Mouse (Mus musculus) T-helper 1 cell (primary cell): ENCODE results near the gene Zfp541.

ENCODE experiments used
- in situ Hi-C: fragments of 300-600 bp; cut with MboI, MseI; formaldehyde crosslinking; loops from one replicate; pipeline ENCODE4 v1.15.1; 2025; ENCODE audit warnings: high pct_unique_total_duplicates

The Zfp541 gene

DNA sequence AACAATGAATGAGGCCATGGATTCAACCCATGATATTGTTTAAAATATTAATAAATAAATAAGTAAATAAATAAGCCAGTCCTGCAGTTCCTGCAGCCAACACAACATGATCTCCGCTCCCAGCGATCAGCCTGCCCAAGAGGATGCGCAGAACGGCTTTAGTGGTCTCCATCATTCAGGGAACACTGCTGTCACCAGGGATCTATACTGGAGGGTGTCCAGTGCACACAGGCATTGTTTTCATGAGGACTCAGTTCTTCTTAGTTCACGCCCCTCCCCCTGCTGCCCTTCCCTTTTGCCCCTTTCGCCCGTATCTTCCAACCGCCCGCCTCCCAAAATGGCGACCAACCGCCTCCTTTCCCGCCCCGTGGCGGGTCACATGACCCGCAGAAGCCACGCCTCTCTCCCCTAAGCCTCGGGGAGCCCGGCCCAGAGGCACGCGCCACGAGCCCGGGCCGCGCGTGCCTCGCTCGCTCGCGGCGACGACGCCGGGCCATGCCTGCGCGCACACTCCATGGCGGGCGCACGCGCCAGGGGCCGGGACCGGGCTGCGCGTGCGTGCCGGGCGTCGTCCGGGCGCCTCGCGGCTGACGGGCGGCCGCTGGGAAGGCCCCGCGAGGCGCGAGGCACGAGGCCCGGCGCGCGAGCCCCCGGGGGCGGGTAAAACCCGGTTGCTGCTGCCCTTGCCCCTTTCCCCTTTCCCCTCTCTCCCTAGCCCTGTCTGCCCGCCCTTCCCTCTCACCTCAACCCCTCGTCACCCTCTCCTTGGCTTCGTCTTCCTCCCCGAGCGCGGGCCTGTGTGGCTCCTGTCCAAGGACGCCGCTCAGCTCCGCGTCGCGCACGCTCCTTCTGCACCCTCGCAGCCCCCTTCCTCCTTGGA, at the start of gene Zfp541:
Gene Zfp541 (plus strand): TSS at position 596 of the 880 bp plus-strand sequence.
- in situ Hi-C loops, result no loop called here

DNA sequence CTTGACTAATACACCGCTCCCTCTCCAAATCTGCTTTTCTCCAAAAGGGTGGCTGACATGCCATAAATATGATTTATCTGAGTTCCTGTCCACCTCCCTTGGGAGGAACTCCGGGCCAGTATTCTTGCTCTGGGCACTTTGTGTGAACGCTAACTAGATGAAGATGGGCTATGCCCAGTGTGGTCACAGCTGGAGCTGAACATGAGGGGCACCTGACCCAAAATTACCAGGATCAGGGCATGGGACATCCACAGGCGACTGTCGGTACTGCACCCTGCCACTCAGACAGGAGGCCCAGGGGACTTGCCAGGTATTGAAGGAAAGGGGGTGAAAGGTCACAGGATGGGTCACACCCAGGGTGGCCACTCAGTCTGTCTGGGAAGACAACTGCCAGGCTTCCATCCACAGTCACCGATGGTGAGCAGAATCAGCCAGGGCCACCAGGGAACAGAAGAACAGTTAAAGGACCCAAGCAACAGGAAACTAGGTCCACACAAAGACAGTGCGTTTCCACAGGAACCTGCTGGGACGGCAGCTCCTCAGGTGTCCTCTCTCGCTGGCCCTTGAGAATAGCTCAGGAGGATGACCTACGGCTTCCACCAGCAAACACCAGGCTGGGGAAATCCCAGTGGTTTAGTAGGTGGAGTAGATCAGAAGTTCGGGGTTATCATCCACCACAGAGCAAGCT, 48.9 kb upstream of the Zfp541 start:
- in situ Hi-C loops, result no loop called here

DNA sequence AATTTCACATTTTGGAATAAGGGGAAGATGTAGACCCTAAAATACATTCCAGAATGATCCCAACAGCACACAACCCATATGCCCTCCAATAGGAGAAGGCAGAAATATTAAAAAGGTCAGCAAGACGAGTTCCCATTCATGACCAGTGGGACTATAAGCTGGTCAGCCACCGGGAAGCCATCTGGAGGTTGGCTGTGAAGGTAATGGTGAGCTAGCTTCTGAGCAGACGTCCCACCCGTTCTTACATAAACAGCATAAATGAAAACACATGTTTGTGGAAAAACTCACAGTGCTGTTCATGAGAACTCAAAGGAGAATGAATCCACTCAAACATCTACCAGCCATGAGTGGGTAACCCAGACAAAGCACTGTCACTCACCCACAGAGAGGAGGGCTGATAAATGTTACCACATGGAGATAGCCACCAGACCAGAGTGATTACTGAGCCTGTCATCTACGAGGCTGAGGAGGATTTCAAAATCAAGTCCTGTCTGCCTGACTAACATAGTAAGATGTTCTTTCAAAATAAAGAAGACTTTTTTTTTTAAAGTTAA, 47.8 kb upstream of the Zfp541 start:
- in situ Hi-C loops, result no loop called here

DNA sequence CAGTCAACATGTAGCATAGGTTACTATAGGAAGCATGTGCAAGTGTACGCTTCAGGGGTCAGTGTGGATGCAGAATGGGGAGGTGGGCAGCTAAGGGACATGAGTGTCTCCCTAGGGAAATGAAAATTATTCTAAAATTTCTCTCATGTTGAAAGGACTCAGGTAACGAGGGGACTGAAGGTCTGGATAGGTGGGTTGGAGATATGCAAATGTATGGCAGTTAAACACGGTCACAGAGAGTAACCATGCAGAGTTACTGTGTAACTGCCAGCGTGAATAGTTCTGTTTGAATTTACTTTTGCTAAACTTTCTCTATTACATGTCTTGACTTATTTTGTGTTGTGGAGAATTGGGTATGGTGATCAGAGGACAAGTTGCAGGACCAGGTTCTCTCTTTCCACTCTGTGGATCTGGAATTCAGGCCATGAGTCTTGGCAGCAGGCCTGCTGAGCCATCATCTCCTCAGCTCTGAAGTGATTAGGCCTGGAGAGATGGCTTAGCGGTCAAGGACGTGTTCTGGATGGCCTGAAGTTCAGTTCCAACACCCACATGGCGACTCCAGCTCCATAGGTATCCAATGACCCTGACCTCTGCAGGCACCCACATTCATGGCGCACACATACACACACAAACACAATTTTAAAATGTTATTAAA, 47.0 kb upstream of the Zfp541 start:
- in situ Hi-C loops, result no loop called here

DNA sequence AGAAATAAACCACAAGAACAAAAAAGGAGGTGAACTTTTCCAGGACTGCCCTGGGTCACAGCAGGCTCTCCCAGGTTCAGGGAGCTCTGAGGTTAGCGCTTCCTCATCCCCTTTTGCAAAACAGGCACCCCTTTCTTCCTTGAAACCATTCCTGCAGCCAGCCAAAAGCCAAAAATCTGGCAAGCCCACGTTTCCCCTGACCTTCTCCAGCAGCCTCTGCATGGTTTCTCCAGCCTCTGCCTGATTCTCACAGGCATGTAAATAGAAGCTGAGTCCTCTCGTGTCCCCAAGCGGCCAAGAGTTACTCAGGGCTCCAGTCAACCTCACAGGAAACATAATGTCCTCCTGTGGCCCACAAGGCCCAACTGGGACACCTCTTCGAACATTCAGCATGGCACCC, 46.2 kb upstream of the Zfp541 start:
- in situ Hi-C loops, result no loop called here

DNA sequence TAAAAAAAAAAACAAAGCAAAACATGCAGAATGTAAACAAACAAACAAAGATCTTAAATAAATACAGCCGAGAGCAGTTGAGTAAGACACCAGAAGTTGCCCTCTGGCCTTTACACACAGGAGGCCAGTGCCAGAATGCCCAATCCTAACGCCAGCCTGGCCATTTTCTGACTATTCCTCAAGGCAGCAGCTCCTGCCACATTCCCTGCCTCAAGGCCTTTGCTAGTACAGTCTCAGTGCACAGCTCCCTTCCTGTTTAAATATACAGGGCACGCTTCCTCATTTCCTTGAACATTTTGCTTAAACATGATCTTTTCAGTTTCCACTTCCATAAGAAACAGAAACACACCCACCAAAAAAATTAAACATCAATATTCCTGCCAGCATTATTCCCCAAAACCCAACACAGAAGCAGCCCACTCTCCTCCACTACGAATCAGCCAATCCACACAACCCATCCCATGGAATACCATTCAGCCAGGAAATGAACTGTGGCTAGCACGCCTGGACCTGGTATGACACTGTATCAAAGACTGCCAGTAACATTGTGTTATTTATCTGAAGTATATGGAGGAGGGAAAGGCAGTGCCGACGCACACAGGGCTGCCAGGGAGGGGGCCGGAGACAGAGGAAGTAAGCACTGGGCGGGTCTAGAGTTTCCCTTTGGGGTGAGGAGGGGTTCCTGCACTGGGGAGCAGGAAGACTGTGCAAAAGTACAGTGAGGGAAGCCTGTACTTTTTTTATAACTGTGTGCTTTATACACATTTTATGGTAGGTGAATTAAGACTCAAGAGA, 43.4 kb upstream of the Zfp541 start:
- in situ Hi-C loops, result no loop called here

DNA sequence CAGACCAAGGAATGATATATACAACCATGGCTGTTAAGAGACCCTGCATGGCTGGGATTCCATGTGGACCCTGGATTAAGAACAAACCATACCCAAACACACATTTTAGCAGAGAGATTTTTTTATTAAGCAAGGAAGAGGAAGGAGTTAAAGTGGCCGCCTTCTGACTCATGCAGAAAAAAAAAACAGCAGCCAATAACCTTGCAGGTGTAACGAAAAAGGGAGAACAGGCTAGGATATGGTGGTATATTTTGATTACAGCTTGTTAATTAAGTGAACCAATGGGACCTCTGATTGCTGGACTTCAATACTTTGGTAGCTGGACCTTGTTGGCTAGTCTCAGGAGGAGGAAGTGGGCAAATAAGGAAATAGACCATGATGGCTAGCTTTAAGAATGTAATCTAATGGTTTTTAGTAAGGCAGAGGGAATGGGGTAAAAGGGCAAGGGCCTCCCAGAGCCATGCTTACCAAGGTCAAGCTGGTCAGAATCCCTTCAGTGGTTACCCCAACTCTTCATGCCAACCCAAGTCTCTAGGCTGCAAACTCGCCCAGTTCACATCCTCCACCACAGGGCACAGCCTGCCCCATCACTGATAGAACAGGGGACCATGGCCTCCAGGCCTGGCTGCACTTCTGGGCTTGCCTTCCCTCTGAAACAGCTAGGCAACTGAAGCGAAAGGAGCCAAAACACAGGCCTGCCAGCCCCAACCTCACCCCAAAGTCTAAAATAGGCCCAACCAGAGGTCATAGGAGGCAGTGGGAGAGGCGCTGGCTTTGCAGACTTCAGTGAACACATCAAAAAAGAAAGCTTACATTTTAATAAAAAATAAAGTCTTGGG, 42.1 kb upstream of the Zfp541 start:
- in situ Hi-C loops, result no loop called here

DNA sequence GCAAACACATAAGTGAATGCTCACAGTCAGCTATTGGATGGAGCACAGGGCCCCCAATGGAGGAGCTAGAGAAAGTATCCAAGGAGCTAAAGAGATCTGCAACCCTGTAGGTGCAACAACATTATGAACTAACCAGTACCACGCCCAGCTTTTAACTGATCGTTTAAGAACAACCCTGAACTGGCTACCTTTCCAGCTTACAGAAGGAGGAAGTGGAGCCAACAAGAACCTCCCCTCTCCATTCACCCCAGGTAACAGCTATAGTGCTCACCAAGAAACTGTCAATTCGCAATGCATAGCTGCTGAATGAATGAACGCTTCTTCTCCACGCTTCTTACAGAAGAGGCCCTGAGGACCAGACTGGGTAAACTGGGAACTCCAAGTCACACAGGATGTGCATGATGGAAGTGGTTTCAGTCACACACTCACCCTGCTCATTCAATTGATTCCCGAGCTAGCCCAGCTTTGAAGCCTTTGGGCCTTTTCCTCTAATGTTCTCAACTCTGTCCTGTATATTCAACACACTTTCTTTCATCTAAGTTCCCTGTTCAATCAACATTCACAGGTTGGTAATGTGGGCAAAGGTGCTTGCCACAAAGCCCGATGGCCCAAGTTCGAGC, 36.9 kb upstream of the Zfp541 start:
- in situ Hi-C loops, result no loop called here

DNA sequence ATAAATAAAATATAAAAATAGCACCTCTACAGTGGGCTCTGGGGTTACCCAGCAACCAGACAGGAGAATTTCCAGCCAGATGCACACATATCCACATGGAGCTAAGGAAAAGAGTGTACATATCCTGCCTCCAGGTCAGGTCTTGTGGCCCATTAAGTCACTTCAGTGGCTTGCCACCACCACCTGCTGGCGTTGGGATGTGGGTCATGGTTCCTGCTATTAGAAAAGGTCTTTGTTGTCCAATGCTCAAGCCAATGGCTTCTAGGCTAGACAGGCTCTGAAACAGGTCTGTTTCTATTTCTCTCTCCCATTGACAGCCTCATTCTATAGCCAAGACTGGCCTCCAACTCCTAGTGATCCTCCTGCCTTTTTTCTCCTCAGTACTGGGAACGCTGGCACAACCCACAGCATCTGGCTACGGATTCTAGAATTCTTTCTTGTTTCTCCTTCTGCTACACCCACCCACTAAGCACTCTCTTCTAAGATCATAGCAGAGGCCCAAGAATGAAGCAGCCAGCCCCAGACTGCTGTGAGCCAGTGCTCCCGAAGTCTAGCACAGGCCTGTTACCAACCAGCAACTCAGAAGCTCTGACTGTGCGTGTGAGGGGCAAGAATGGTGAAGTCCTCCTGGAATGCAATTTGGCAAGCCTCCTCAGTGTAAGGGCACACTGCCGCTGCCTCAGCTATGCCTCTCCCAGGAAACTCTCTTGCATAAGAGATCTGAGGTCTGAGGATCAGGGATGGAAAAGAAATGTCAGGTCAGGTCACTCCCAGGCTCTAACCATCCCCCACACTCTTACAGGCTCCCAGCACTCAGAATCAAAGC, 33.3 kb upstream of the Zfp541 start:
- in situ Hi-C loops, result no loop called here

DNA sequence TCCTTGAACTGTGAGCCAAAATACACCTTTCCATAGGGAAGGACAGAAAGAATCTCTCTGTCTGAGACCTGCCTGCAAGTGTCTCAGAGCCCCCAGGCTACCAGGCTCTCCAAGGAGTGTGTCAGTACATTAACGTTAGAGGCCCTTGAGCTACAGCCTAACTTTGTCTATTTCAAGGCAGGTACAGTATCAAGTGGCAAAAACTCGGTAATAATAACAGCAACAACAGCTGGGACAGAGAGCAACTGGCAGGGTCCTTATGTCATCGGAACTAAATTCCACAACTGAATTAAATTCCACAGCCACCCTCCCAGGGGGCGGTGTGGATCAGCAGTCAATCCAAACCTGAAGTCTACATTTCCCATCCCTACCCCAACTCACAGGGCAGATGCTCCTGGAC, 30.5 kb upstream of the Zfp541 start:
- in situ Hi-C loops, result no loop called here

DNA sequence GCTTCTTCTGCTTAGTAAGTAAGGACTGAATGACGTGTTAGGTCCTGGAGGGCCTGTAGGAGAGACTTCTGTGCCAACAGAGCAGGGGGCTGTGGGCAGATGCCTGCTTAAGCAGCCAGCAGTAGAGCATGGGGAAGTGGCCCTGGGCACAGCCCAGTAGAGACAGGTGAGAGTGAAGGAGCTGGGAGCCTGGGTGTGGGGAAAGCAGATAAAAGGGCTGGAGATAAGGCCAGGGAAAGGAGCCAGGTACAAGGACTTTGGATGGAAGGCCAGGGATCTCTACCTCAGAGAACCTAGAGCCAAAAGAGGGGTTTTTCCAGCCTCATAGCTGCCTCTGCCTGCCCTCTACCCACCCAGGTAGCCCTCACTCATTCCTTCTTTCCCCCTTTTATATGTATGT, 28.6 kb upstream of the Zfp541 start:
- in situ Hi-C loops, result no loop called here

DNA sequence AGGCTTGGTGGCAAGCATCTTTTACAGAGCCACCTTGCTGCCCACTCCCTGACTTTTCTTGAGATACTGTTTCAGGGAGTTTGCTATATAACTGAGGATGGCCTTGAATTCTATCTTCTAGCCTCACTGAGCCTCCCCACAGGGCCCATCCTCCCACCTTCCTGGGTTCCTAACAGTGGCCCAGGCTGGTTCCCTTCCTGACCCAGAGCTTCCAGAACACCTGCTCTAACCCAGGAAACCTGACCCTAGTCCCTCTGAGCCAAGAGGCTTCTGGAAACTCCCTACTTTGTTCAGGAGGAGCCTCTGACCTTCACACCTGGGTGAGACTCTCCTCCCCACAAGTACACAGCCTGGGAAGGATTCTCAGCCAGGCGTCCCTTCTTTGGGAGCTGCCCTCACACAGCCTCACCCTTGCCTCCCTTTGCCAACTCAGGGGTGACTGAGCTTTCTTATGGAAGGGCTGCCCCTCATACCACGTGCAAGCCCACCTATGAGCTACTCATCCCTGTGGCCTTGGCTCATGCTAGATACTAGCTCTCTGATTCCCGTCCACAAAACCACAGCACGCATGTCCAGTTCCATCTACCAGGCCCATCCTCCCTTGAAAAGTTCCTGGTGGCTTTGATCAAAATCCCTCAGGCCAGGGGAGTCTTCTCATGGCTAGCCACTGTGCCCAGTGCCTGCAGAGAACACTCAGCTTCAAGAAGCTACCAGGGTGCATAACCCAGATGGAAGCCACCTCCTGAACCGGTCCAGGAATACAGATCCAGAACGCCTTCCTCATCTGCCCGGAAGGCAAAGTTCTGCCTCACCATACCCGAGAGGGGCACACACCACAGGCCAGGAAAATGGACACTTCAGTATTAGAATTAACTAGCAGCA, 27.8 kb upstream of the Zfp541 start:
- in situ Hi-C loops, result no loop called here

DNA sequence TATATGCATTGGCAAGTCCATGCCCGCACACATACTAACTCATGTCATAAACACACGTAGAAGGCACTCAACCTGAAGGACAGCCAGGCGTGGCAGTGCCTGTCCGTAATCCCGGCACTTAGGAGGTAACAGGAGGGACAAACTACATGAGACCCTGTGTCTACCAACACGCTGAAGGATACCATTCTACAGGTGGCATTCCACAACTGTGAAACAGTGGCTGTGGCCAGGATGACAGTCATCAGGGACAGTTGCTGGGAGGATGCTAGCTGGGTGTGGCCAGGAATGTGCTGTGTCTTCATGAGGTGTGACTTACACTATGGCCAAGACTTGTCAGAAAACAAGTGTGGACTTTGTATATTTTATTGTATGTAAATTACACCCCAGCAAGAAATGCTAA, 24.6 kb upstream of the Zfp541 start:
- in situ Hi-C loops, result no loop called here

DNA sequence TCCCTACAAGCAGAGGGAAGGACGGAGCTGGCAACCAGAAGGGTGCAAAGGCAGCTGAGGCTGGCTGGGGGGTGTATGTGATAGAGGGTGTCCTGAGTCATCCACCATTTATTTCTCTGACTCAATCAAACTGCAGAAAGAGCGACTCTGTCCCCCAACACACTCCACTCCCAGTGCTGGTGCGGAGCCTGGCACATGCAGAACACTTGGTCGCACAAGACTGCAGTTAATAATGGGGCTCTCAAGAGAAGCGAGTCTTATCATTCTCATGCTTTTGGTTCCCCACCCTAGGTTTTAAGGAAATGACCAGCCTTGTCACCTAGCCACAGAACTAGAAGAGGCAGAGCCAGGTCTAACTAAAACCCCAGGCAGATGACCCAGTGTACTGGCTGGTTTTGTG, 22.3 kb upstream of the Zfp541 start:
- in situ Hi-C loops, result no loop called here

DNA sequence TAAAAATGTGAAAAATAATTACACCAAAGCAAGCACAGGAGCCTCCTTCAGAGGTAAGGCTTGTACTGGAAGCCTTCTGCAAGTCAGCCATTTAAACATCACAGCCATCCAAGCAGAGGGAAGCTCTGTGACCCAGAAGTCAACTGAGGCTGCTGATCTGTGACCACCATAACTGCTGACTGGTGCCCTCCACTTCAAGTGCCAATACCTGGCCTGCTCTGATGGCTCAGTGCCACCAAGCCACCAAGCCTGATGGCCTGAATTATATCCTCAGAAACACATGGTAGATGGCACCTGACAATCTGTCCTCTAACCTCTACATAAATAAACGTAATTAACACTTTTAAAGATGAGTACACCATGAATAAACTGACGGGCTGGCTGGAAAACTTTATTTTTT, 20.4 kb upstream of the Zfp541 start:
- in situ Hi-C loops, result no loop called here

DNA sequence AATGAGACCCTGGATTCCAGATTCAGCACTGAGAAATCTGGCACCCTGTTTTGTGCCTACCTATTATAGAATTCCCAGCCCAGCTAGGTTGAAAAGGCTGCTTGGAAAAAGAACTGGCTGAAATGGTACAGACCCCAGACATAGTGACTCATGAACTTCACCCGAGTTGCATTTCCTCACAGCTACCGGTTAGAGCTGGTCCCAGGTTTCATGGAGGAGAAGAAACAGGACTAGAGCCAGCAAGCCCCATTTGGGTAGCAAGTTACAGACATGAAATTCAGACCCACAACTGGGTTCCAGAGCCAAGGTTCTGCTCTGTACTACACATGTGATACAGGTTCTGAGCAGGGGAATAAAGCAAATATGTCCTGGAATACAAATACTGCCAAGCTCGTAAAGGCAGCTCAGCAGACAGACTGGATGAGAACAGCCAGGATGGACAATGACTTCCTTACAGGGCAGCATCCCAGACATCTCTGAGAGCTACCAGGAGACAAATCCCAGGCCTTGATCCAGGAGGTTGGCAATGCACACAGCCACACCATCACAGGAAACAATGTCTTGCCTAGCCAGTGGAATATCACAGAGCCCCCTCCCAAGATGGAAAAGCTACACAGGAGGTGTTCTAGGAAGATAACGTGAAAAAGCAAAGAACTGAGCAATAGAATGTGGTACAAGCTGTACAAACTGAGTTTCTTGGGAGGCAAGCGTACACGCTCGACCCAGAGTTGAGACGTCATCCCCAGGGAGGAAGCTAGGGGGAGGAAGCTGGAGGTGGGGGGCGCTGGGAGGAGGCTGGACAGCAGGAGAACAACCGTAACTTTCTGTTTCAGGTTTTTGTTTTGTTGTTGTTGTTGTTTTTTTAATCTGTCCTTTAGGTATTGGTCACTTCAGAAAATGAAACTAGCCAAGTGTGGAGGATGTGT, 18.5 kb upstream of the Zfp541 start:
- in situ Hi-C loops, result no loop called here

DNA sequence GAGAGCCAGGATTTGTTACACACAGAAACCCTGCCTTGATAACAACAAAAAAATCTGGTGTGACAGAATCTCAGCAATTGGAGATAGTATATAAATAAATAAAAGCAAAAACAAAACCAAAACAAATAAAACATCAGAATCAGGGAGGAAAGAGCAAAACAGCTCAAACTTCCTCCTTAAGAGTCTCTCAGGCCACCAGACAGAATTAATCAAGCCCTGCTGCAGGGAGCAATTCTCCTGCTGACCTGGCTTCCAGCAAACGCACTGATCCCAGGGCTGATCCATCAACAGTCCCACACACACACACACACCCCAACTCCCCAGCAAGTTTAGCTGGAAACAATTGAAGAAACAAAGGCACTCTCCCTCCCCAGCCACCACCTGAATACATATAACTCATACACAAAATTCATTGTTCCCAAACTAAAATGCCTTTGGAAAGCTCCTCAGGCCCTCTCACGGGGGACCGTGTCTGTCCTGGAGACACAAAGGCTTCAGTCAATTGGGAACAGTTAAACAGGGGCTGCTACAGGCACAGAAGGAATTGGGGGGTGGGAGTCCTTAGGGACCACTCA, 17.7 kb upstream of the Zfp541 start:
- in situ Hi-C loops, result no loop called here
